Mouse (Mus musculus) liver, embryonic 16.5 days (tissue): ENCODE data around the gene Dcpp2. TPM values are rescaled to one million over a fixed set of nuclear protein-coding genes. Genes with fewer than 3 reads are reported as not detected.
"Not testable (repeated sequence)": the region's sequence is repeated elsewhere in the genome, so short reads cannot be mapped to it uniquely, and the experiment has no call there.

Experiments
- ATAC-seq: fragments of 200-750 bp; cut with Nextera tagmentation; 2 replicates; pipeline ENCODE4 v1.8.0; 2017; ENCODE audit warnings: low read depth, mild to moderate bottlenecking, moderate number of reproducible peaks, moderate library complexity
- H3K27ac ChIP-seq: fragments of 300-500 bp; sonication (generic); 2 replicates; pipeline ENCODE4 v1.5.1; 2014; ENCODE audit warnings: mild to moderate bottlenecking, low read length
- H3K27me3 ChIP-seq: fragments of 300-500 bp; sonication (generic); 2 replicates; pipeline ENCODE4 v1.6.1; 2014; ENCODE audit warnings: low read depth, low read length, mixed read lengths; ENCODE audit not compliant: control insufficient read depth, insufficient read depth
- H3K36me3 ChIP-seq: fragments of 300-500 bp; sonication (generic); 2 replicates; pipeline ENCODE4 v1.6.1; 2014; ENCODE audit warnings: mild to moderate bottlenecking; ENCODE audit not compliant: control insufficient read depth, insufficient read depth
- H3K4me1 ChIP-seq: fragments of 300-500 bp; sonication (generic); 2 replicates; pipeline ENCODE4 v1.6.1; 2014; ENCODE audit warnings: low read depth, low read length, mixed read lengths; ENCODE audit not compliant: control insufficient read depth
- H3K4me2 ChIP-seq: fragments of 300-500 bp; sonication (generic); 2 replicates; pipeline ENCODE4 v1.6.1; 2014; ENCODE audit warnings: low read depth, low read length, mixed read lengths
- H3K4me3 ChIP-seq: fragments of 300-500 bp; sonication (generic); 2 replicates; pipeline ENCODE4 v1.5.1; 2014; ENCODE audit warnings: low read depth, mild to moderate bottlenecking, low read length
- H3K9ac ChIP-seq: fragments of 300-500 bp; sonication (generic); 2 replicates; pipeline ENCODE4 v1.6.1; 2014; ENCODE audit warnings: low read depth, low read length
- H3K9me3 ChIP-seq: fragments of 300-500 bp; sonication (generic); replicated peaks from 2 replicates; pipeline ENCODE4 v1.6.1; 2016; ENCODE audit warnings: low read length; ENCODE audit not compliant: control insufficient read depth
- WGBS: fragments of 180-500 bp; shearing (Covaris S2); extraction: QIAGEN DNeasy Blood & Tissue Kit; methylation state at CpG from one replicate; pipeline ENCODE4 v1.1.7; 2014; ENCODE audit not compliant: insufficient replicate concordance; 5-methylcytosine and 5-hydroxymethylcytosine counted together
- polyA plus RNA-seq: library from polyadenylated mRNA; unstranded; fragments of >200 nt; fragmentation: Nextera tagmentation; extraction: Ambion mirVana; gene quantifications from 2 replicates; pipeline ENCODE4 v1.2.1, GENCODE M21; 2015

Dcpp2 gene
- polyA plus RNA-seq, 1 experiment from 2014 or later: not detected

DNA sequence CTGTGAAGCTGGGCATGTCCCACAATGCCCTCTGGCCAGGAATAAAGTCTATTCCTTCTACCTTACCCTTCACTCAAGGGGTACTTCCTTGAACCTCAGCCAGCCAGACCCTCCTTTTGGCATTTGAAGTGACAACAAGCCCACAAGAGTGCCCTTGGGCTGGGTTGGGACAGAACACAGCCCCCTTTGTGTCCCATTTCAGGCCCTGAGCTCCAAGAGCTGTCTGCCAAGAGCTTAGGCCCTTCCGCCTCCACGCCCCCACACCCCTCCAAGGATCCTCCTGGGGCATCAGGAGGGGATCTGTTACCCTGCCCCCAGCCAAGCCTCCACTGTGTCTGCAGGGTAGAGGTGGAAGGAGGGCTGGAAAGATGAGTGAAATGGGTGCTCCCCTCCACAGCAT is 3.5 kb upstream of the Dcpp2 start:
- no peaks in the 10 kb centered on the region for H3K36me3 ChIP-seq
- WGBS: 76% methylated on average over 2 of the region's 2 CpGs
- no peaks in the 10 kb centered on the region for H3K27me3 ChIP-seq
- H3K9ac ChIP-seq: no peak overlapping the region
- no peak overlapping the region for H3K4me2 ChIP-seq
- H3K4me3 ChIP-seq: no peak overlapping the region
- no peak for ATAC-seq
- H3K27ac ChIP-seq: no peak overlapping the region
- no peaks in the 10 kb centered on the region for H3K9me3 ChIP-seq
- no peaks in the 10 kb centered on the region for H3K4me1 ChIP-seq

- H3K36me3 ChIP-seq, H3K4me2 ChIP-seq, ATAC-seq, H3K9me3 ChIP-seq, H3K4me1 ChIP-seq, H3K27me3 ChIP-seq, H3K4me3 ChIP-seq, H3K9ac ChIP-seq, H3K27ac ChIP-seq: not testable (repeated sequence)
- 24% methylated on average over 4 of the region's 4 CpGs for WGBS
These were observed 36.5 kb downstream of the Dcpp2 start, which contains the start of gene Dcpp3 for GRCm38 (mm10) chr17:23917158-23917557. Gene Dcpp3, plus strand, starts transcription at chr17:23917458.

DNA sequence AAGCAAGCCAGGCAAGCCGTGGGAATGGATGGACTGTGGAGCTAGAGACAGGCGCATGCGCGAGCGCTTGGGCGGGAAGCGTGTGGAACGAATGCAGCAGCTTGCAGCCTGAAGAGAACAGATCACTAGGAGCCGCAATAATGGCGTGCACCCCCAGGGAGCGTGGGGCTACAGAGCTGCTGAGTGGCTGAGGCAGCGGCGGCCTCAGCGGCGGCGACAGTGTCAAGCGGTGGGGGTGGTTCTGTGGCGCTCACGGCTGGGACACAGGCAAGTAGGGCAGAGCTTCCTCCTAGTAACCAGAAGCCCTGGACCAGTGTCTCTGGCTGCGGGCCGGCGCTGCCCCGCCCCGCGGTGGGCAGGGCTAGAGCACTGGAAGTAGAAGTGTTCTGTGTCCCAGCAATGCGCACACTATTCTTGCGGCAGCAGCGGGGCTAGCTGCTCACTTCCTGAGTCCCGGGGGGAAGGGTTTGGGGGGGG is 43.9 kb downstream of the Dcpp2 start:
- Histone ChIP-seq H3K9ac (peak overlapping the region; percentile 61), H3K27ac (peak overlapping the region; percentile 80), H3K9me3 (no peaks in the 10 kb centered on the region), H3K27me3 (no peaks in the 10 kb centered on the region), H3K36me3 (no peaks in the 10 kb centered on the region), H3K4me2 (peak overlapping the region; percentile 81), H3K4me3 (peak overlapping the region; percentile 63), H3K4me1 (no peaks in the 10 kb centered on the region; the same call in none of the 2 replicates)
- WGBS: under 1% methylated on average over 29 of the region's 29 CpGs
- peak; percentile 97 for ATAC-seq

GRCm38 (mm10) chr17:23925090-23925493 is 44.4 kb downstream of the Dcpp2 start:
- H3K4me3 ChIP-seq: peak overlapping the region; percentile 63
- no peaks in the 10 kb centered on the region for H3K27me3 ChIP-seq
- no peaks in the 10 kb centered on the region for H3K36me3 ChIP-seq
- H3K4me1 ChIP-seq: no peaks in the 10 kb centered on the region; the same call in none of the 2 replicates
- no peaks in the 10 kb centered on the region for H3K9me3 ChIP-seq
- H3K27ac ChIP-seq: peak overlapping the region; percentile 69
- ATAC-seq: peak; percentile 59
- H3K4me2 ChIP-seq: peak overlapping the region; percentile 81
- peak overlapping the region; percentile 48 for H3K9ac ChIP-seq
- WGBS: under 1% methylated on average over 14 of the region's 14 CpGs

- H3K4me3 ChIP-seq: no peak overlapping the region
- ATAC-seq: no peak
- no peaks in the 10 kb centered on the region for H3K27me3 ChIP-seq
- H3K9me3 ChIP-seq: no peaks in the 10 kb centered on the region
- no peaks in the 10 kb centered on the region for H3K4me1 ChIP-seq
- WGBS: 23% methylated on average over 5 of the region's 5 CpGs
- H3K4me2 ChIP-seq: no peak overlapping the region
- no peak overlapping the region for H3K27ac ChIP-seq
- no peaks in the 10 kb centered on the region for H3K36me3 ChIP-seq
- no peak overlapping the region for H3K9ac ChIP-seq
These were observed 50.5 kb downstream of the Dcpp2 start for GRCm38 (mm10) chr17:23931157-23931556.

DNA sequence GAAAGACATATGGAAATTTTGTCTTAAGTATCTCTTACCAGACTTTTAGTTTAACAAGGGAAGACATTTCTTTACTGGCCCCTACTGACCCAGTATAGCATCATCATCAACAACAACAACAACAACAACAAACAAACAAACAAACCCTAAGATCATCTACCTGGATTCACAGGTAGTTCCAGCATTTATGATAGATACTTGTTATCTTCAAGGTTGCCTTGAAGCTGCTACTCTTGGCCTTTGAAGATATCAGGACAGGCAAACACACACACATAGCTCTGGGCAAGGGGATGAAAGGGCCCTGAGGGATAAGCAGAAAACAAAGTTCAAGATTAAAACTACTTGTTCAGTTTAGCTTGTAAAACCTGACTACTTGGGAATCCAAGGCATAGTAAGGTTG is 60.7 kb downstream of the Dcpp2 start, which contains the start of gene Sbp:
TSS of gene Sbp (plus strand) at position 301 of the 400 bp plus-strand sequence.
- no peaks in the 10 kb centered on the region for H3K9me3 ChIP-seq
- no peak within 1 kb of the TSS for H3K4me2 ChIP-seq
- H3K27ac ChIP-seq: no peak within 1 kb of the TSS
- H3K4me1 ChIP-seq: no peaks in the 10 kb centered on the region
- H3K27me3 ChIP-seq: no peaks in the 10 kb centered on the region; the same call in 1 of the 2 replicates
- H3K9ac ChIP-seq: no peak within 1 kb of the TSS
- ATAC-seq: no peak
- H3K4me3 ChIP-seq: no peak within 1 kb of the TSS
- no peaks in the 10 kb centered on the region for H3K36me3 ChIP-seq

DNA sequence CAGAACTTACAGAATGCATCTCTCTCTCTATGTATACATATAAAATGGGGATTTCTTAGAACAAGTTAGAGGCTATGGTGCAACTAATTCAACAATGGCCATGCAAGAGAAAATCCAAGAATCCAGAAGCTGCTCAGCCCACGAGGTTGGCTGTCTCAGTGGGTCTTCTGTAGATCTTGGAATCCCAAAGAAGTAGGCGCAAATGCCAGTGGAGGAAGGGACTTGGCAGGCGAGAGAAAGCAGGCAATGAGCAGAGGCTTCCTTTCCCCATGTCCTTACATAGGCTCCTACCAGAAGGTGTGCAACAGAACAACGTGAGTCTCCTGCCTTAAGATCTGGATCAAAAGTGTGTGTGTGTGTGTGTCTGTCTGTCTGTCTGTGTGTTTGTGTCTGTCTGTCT is 66.8 kb downstream of the Dcpp2 start:
- H3K9me3 ChIP-seq, H3K27me3 ChIP-seq, H3K9ac ChIP-seq, H3K27ac ChIP-seq, ATAC-seq, H3K4me1 ChIP-seq, H3K4me2 ChIP-seq, H3K36me3 ChIP-seq, H3K4me3 ChIP-seq: not testable (repeated sequence)
- WGBS: 57% methylated on average over 4 of the region's 4 CpGs

GRCm38 (mm10) chr17:23949068-23949467 is 68.4 kb downstream of the Dcpp2 start:
- no peak overlapping the region for H3K4me3 ChIP-seq
- H3K36me3 ChIP-seq: no peaks in the 10 kb centered on the region
- no peak overlapping the region for H3K27ac ChIP-seq
- H3K4me1 ChIP-seq: no peaks in the 10 kb centered on the region
- H3K27me3 ChIP-seq: no peaks in the 10 kb centered on the region
- no peak overlapping the region for H3K4me2 ChIP-seq
- H3K9ac ChIP-seq: no peak overlapping the region
- ATAC-seq: no peak
- H3K9me3 ChIP-seq: no peaks in the 10 kb centered on the region
- 50% methylated on average over 2 of the region's 2 CpGs for WGBS
